Mouse (Mus musculus): Measurements from ENCODE around the gene Prg2. TPM values are rescaled to one million over a fixed set of nuclear protein-coding genes. Genes with fewer than 3 reads are reported as not detected.
A peak's percentile ranks its signal among the peaks of the same experiment; 100 is the strongest.

Gene Prg2
- total RNA-seq (2012; rRNA removed), result 0.42 TPM in 1 of 2 replicates, not detected in the other
- polyA plus RNA-seq (2012; ENCODE audit: insufficient read depth in 1 of 2, insufficient read length in 2 of 2, low read depth in 1 of 2, low replicate concordance in 2 of 2, missing spikeins in 1 of 2), result under 1 TPM in 1 of 2 experiments, not detected in 1; 0.17 TPM

DNA sequence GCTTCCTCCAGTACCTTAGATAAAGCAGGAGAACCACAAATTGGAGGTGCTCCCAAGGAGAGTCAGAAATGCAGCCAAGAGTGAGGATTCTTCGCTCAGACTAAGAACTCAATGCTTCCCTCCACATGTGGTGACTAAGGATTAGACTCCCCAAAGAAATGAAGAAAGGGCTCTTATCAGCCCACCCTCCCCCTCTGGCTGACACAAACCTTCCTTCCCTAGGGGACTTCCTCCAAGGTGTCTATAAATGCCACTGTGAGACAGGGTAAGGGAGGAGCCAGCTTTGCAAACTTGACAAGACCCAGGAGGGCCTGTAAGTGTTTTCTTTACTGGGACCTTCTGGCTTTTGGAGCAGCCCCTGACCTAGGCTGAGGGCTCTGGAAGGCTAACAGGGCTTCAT, at the start of gene Prg2:
Gene Prg2 (plus strand): TSS at position 274 of the 400 bp plus-strand sequence.
- TF ChIP-seq EP300 (IDR thresholded peaks at IDR 0.05; ENCODE audit: low read depth in 1 of 2, low read length in 2 of 2) (peak in 1 of 2 experiments; percentile 5; a peak in 3 of 4 replicates), ZNF384 (IDR thresholded peaks at IDR 0.05; ENCODE audit: low read depth, low read length) (no peak), GATA1 (IDR thresholded peaks at IDR 0.05; ENCODE audit: low read depth, low read length) (peak; percentile 74; the same call in 1 of the 2 replicates), USF2 (IDR thresholded peaks at IDR 0.05; ENCODE audit: borderline replicate concordance in 1 of 2, insufficient read depth in 1 of 2, low read depth in 1 of 2, low read length in 2 of 2) (no peak), TAL1 (IDR thresholded peaks at IDR 0.05; ENCODE audit: low read length) (peak; percentile 58), GABPA (IDR thresholded peaks at IDR 0.05; ENCODE audit: low read depth, low read length) (no peak), RAD21 (IDR thresholded peaks at IDR 0.05; ENCODE audit: low read depth, low read length) (no peak), MYC (IDR thresholded peaks at IDR 0.05; ENCODE audit: low read depth, low read length) (0 out of 2 replicates have a peak, but pooled peaks have one; percentile 38)
- H3K27ac ChIP-seq (ENCODE audit: control insufficient read depth, low read depth, low read length), result peak within 1 kb of the TSS; percentile 23; the same call in 1 of the 2 replicates
- peak; percentile 76 for DNase-seq (ENCODE audit: low read depth, low spot score)

DNA sequence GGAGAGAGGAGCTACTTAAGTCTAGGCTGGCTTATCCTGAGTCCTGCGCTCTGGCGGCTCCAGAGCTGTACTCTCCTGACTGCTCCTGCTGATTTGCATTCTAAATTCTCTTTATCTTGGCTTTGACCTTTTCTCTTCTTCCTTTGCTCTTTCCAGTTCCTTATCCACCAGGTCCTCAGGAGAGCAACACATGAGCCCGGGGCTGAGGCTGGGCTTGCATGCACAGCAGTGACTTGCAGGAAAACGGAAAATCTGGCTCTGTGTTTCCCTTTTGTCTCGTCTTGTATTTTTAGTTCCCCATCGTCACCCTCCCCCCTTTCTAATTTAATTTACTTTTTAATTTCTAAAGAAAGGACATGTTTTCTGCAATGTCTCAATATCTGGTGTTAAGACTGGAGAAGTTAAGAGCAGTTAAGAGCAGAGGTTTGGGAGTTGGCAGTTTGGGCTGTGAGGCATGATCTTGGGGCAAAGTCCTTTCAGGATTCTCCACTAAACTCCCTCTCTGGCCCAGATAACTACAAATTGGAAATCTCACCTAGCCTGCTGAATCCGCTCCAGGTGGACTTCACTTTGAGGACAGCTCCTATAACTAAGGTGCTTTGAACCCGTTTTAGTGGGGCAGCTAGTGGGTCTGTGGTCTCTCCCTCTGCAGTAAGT, 46.1 kb upstream of the Prg2 start:
- no peak for TF ChIP-seq BHLHE40 (IDR thresholded peaks at IDR 0.05; ENCODE audit: borderline replicate concordance, low read depth, low read length)
- no peak for TF ChIP-seq TCF12 (IDR thresholded peaks at IDR 0.05; ENCODE audit: low read depth, low read length)
- TF ChIP-seq MEF2A (IDR thresholded peaks at IDR 0.05; ENCODE audit: extremely low read depth, insufficient replicate concordance, low read depth, low read length, poor library complexity, severe bottlenecking), result no peak
- no peak for TF ChIP-seq MYC (IDR thresholded peaks at IDR 0.05; ENCODE audit: low read depth, low read length)
- TF ChIP-seq USF2 (IDR thresholded peaks at IDR 0.05; ENCODE audit: borderline replicate concordance in 1 of 2, insufficient read depth in 1 of 2, low read depth in 1 of 2, low read length in 2 of 2), result no peak
- no peak for TF ChIP-seq JUND (IDR thresholded peaks at IDR 0.05; ENCODE audit: low read depth, low read length)
- TF ChIP-seq SMC3 (IDR thresholded peaks at IDR 0.05; ENCODE audit: low read depth, low read length), result no peak
- no peak for TF ChIP-seq KAT2A (conservative IDR thresholded peaks at IDR 0.05; ENCODE audit: low read depth, low read length)
- Histone ChIP-seq H3K79me2 (ENCODE audit: control insufficient read depth, insufficient read depth, low read length, poor library complexity) (peaks cover 17% of the 10 kb centered on the region), H3K4me3 (ENCODE audit: control insufficient read depth in 1 of 2, insufficient read depth in 1 of 2, low read depth in 2 of 2, low read length in 2 of 2) (no peak overlapping the region), H3K4me1 (ENCODE audit: control insufficient read depth in 1 of 2, insufficient read depth in 2 of 2, low read length in 2 of 2) (no peaks in the 10 kb centered on the region), H3K27me3 (ENCODE audit: control insufficient read depth in 1 of 2, insufficient read depth in 2 of 2, low read length in 2 of 2) (no peaks in the 10 kb centered on the region), H3K27ac (ENCODE audit: control insufficient read depth, low read depth, low read length) (no peak overlapping the region), H3K9ac (ENCODE audit: control insufficient read depth, low read depth, low read length, poor library complexity, severe bottlenecking) (no peak overlapping the region), H3K36me3 (ENCODE audit: control insufficient read depth in 1 of 2, insufficient read depth in 2 of 2, low read length in 2 of 2) (peaks cover 0 to 2% of the 10 kb centered on the region in 2 experiments; a peak in 1 of 4 replicates), H3K9me3 (replicated peaks; ENCODE audit: insufficient read depth, low read length) (no peaks in the 10 kb centered on the region)
- DNase-seq (ENCODE audit: low read depth, low spot score), result no peak

More for the DNA sequence above, at the start of gene Prg2:
- Histone ChIP-seq H3K27me3 (ENCODE audit: control insufficient read depth in 1 of 2, insufficient read depth in 2 of 2, low read length in 2 of 2) (no peaks in the 10 kb centered on the region), H3K4me1 (ENCODE audit: control insufficient read depth in 1 of 2, insufficient read depth in 2 of 2, low read length in 2 of 2) (peaks cover 0 to 18% of the 10 kb centered on the region in 2 experiments; a peak in 3 of 4 replicates), H3K79me2 (ENCODE audit: control insufficient read depth, insufficient read depth, low read length, poor library complexity) (no peaks in the 10 kb centered on the region), H3K36me3 (ENCODE audit: control insufficient read depth in 1 of 2, insufficient read depth in 2 of 2, low read length in 2 of 2) (peaks cover 0 to 11% of the 10 kb centered on the region in 2 experiments; a peak in 2 of 4 replicates), H3K9me3 (replicated peaks; ENCODE audit: insufficient read depth, low read length) (no peaks in the 10 kb centered on the region), H3K9ac (ENCODE audit: control insufficient read depth, low read depth, low read length, poor library complexity, severe bottlenecking) (no peak within 1 kb of the TSS), H3K4me3 (ENCODE audit: control insufficient read depth in 1 of 2, insufficient read depth in 1 of 2, low read depth in 2 of 2, low read length in 2 of 2) (no peak within 1 kb of the TSS)

Measured in MEL (cell line).